ENCODE assay signal across 18 mouse cellular contexts in the genomic region with DNA sequence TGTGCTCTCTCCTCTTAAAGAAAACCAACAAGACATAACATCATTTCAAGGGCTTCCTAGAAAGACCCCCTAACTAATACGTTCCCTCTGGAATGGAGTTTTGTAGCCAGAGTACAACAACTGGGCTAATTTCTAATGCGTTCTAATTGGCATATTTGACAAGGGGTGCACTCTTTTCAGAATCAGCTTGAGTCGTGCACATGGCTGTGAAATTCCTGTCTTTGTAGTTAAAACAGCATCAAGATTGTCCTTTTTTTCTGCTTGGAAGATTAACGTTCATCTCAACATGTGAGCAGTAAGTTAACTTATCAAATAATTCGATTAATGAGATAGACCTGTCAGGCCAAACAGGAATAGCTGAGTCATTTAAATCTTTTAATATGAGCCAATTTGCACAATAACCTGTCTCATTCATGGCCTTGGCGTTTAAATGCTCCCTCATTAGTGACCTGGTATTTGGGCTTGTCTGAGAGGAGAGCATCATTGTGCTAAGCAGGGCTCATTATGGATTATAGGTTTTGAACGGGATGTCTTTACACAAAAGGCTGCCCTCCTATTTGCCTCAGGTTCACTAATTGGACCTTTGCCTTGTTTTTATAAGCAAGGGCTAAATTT.
A peak's percentile ranks its signal among the peaks of the same experiment; 100 is the strongest.
DNase-seq lines count a peak whose midpoint lies in the region; ATAC-seq lines count a peak whose summit lies in the region.
"Had no signal": no experiment of that assay in that cellular context is flagged by ENCODE, and none has a peak within 500 bp of the region (broad histone marks: within the 10 kb centered on the region; RNA-seq: fewer than 3 reads in every experiment).

No protein-coding gene starts in this region.

- H3K4me2 ChIP-seq in hindbrain, embryonic 11.5 days (replicated peaks; ENCODE audit: low read depth, low read length), result no peak overlapping the region
- H3K4me2 ChIP-seq in hindbrain, embryonic 16.5 days (ENCODE audit: low read length), result no peak overlapping the region
- H3K4me2 ChIP-seq in forebrain, embryonic 13.5 days, result no peak overlapping the region
- no peak overlapping the region for H3K4me2 ChIP-seq in midbrain, embryonic 14.5 days (ENCODE audit: low read length)
- H3K4me2 ChIP-seq: embryonic facial prominence, embryonic 13.5 days; heart, embryonic 15.5 days; limb, embryonic 15.5 days had no signal

- H3K27ac ChIP-seq in hindbrain, embryonic 11.5 days (ENCODE audit: low read depth, low read length), result 0 out of 2 replicates have a peak overlapping the region, but pooled peaks have one; percentile 6
- H3K27ac ChIP-seq in hindbrain, embryonic 16.5 days (ENCODE audit: low read depth, low read length), result no peak overlapping the region
- H3K27ac ChIP-seq in forebrain, embryonic 13.5 days, result peak overlapping the region; percentile 6; the same call in 1 of the 2 replicates
- H3K27ac ChIP-seq in midbrain, embryonic 14.5 days (replicated peaks; ENCODE audit: low read depth, low read length), result peak overlapping the region; percentile 43; the same call in 1 of the 2 replicates
- H3K27ac ChIP-seq: embryonic facial prominence, embryonic 13.5 days; heart, embryonic 15.5 days; limb, embryonic 15.5 days had no signal

- DNase-seq in hindbrain, embryonic 11.5 days (ENCODE audit: low spot score), result no peak
- DNase-seq in Muller cell, postnatal 12 days (ENCODE audit: inconsistent ontology term), result peak; percentile 91
- DNase-seq in midbrain, embryonic 14.5 days, result peak; percentile 21
- DNase-seq: adrenal gland, postnatal 36 days; cerebellum, adult 2 months; gastrocnemius, postnatal 36 days; heart, postnatal 4 days; kidney, adult 11 months; lung, postnatal 10 days; right cerebral cortex, postnatal 25 days; thymus, postnatal 36 days had no signal

- no peaks in the 10 kb centered on the region for H3K9me3 ChIP-seq in hindbrain, embryonic 11.5 days (ENCODE audit: control insufficient read depth, low read length)
- H3K9me3 ChIP-seq in hindbrain, embryonic 16.5 days (ENCODE audit: control insufficient read depth, low read length), result no peaks in the 10 kb centered on the region
- H3K9me3 ChIP-seq in forebrain, embryonic 13.5 days (replicated peaks), result no peaks in the 10 kb centered on the region
- no peaks in the 10 kb centered on the region for H3K9me3 ChIP-seq in midbrain, embryonic 14.5 days (ENCODE audit: control insufficient read depth, low read length)
- H3K9me3 ChIP-seq: embryonic facial prominence, embryonic 13.5 days; heart, embryonic 15.5 days; limb, embryonic 15.5 days had no signal

- H3K27me3 ChIP-seq in hindbrain, embryonic 11.5 days (ENCODE audit: control insufficient read depth, insufficient read depth, low read length), result no peaks in the 10 kb centered on the region
- H3K27me3 ChIP-seq in hindbrain, embryonic 16.5 days (replicated peaks; ENCODE audit: control insufficient read depth, insufficient read depth, low read length), result no peaks in the 10 kb centered on the region
- no peaks in the 10 kb centered on the region for H3K27me3 ChIP-seq in forebrain, embryonic 13.5 days
- H3K27me3 ChIP-seq in midbrain, embryonic 14.5 days (ENCODE audit: control insufficient read depth, insufficient read depth, low read length), result no peaks in the 10 kb centered on the region
- H3K27me3 ChIP-seq: embryonic facial prominence, embryonic 13.5 days; heart, embryonic 15.5 days; limb, embryonic 15.5 days had no signal

- no peak overlapping the region for H3K9ac ChIP-seq in hindbrain, embryonic 11.5 days (ENCODE audit: low read depth, low read length)
- no peak overlapping the region for H3K9ac ChIP-seq in hindbrain, embryonic 16.5 days (ENCODE audit: low read depth, low read length)
- H3K9ac ChIP-seq in forebrain, embryonic 13.5 days, result no peak overlapping the region
- no peak overlapping the region for H3K9ac ChIP-seq in midbrain, embryonic 14.5 days (replicated peaks; ENCODE audit: low read length)
- H3K9ac ChIP-seq: embryonic facial prominence, embryonic 13.5 days; heart, embryonic 15.5 days; limb, embryonic 15.5 days had no signal

- WGBS in hindbrain, embryonic 11.5 days, result 75% methylated on average over 7 of the region's 7 CpGs
- WGBS in hindbrain, embryonic 16.5 days, result 60% methylated on average over 7 of the region's 7 CpGs
- 14% methylated on average over 7 of the region's 7 CpGs for WGBS in forebrain, embryonic 13.5 days
- 54% methylated on average over 7 of the region's 7 CpGs for WGBS in midbrain, embryonic 14.5 days

- H3K4me1 ChIP-seq in hindbrain, embryonic 11.5 days (replicated peaks; ENCODE audit: control insufficient read depth, insufficient read depth, low read length), result no peaks in the 10 kb centered on the region
- H3K4me1 ChIP-seq in hindbrain, embryonic 16.5 days (ENCODE audit: control insufficient read depth, insufficient read depth, low read depth, low read length), result no peaks in the 10 kb centered on the region; the same call in 1 of the 2 replicates
- peaks cover 38% of the 10 kb centered on the region for H3K4me1 ChIP-seq in forebrain, embryonic 13.5 days
- peaks cover 20% of the 10 kb centered on the region for H3K4me1 ChIP-seq in midbrain, embryonic 14.5 days (ENCODE audit: control insufficient read depth, insufficient read depth, low read length)

- ATAC-seq in hindbrain, embryonic 11.5 days (ENCODE audit: low FRiP score), result no peak
- no peak for ATAC-seq in hindbrain, embryonic 16.5 days
- ATAC-seq in forebrain, embryonic 13.5 days, result peak; percentile 78; the same call in 1 of the 2 replicates
- peak; percentile 50; the same call in 1 of the 2 replicates for ATAC-seq in midbrain, embryonic 14.5 days (ENCODE audit: low FRiP score, low TSS enrichment)
- ATAC-seq in erythroid progenitor cell, adult 5-6 weeks (replicated peaks; ENCODE audit: low FRiP score, poor library complexity, severe bottlenecking), result no peak
- ATAC-seq in CD4-positive, CD25-positive, alpha-beta regulatory T cell, adult 4 months, result no peak

- H3K36me3 ChIP-seq in hindbrain, embryonic 11.5 days (ENCODE audit: control insufficient read depth, insufficient read depth, low read length), result no peaks in the 10 kb centered on the region
- no peaks in the 10 kb centered on the region for H3K36me3 ChIP-seq in hindbrain, embryonic 16.5 days (ENCODE audit: control insufficient read depth, insufficient read depth, low read length)
- H3K36me3 ChIP-seq in forebrain, embryonic 13.5 days (ENCODE audit: poor library complexity, severe bottlenecking), result no peaks in the 10 kb centered on the region
- H3K36me3 ChIP-seq in midbrain, embryonic 14.5 days (ENCODE audit: control insufficient read depth, insufficient read depth, low read length), result no peaks in the 10 kb centered on the region
- H3K36me3 ChIP-seq: embryonic facial prominence, embryonic 13.5 days; heart, embryonic 15.5 days; limb, embryonic 15.5 days had no signal

- no peak overlapping the region for H3K4me3 ChIP-seq in hindbrain, embryonic 11.5 days (ENCODE audit: low read depth, low read length)
- no peak overlapping the region for H3K4me3 ChIP-seq in hindbrain, embryonic 16.5 days (ENCODE audit: low read length)
- H3K4me3 ChIP-seq in forebrain, embryonic 13.5 days, result no peak overlapping the region
- H3K4me3 ChIP-seq in midbrain, embryonic 14.5 days (replicated peaks; ENCODE audit: low read depth, low read length), result no peak overlapping the region
- H3K4me3 ChIP-seq: embryonic facial prominence, embryonic 13.5 days; heart, embryonic 15.5 days; limb, embryonic 15.5 days had no signal

Comparison
In these comparisons a context has a peak if more than half of its experiments do, and no peak if none do; other contexts are left out.
1. ATAC-seq: peak in forebrain, embryonic 13.5 days (single experiment) and midbrain, embryonic 14.5 days (single experiment); none in hindbrain, embryonic 11.5 days (single experiment), hindbrain, embryonic 16.5 days (single experiment), erythroid progenitor cell, adult 5-6 weeks (single experiment) and CD4-positive, CD25-positive, alpha-beta regulatory T cell, adult 4 months (single experiment).